Mouse (Mus musculus): ENCODE measurements around the gene Alas2. TPM values are rescaled to one million over a fixed set of nuclear protein-coding genes. Genes with fewer than 3 reads are reported as not detected.

Gene Alas2
- total RNA-seq, 2 experiments from 2014 or later = 4.6 TPM; not detected in 1

DNA sequence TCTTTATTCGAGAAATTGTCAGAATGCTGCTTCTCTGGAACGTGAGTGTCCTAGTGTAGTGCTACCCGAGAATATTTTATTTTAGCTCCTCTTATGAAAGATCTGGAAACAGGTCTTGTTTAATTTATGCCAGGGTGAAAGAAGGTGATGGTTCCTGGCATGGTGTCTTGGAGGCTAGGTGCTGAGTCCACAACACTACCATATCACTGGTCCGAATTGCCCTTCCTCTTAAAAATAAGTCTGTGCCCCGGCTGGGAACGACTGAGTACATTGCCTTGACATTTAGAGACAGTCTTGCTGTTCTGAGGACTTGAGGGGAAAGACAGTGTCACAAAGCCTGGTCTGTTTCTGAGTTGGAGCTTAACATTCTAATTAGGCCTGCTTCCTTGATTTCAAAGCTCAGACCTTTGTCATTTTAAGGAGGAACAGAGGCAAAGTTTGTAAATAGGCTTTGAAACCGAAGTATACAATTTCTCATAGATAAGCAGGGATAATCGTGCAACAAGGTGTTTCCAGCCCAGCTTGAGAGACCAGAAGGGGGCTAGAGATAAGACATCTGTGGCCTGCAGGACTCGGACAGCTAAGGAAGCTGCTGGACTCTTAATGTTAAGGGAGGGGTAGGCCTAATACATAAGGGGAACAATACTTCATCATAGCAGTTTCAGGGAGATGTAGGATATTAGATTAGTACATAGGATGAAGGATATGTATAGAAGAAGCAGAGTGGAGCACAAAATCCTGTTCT is 48.0 kb downstream of the Alas2 start:
- ATAC-seq (replicated peaks; ENCODE audit: low FRiP score, low TSS enrichment, poor library complexity, severe bottlenecking) = peak; percentile 70; the same call in 1 of the 2 replicates

GRCm38 (mm10) chrX:150598882-150599281 is 51.7 kb downstream of the Alas2 start:
- ATAC-seq (replicated peaks; ENCODE audit: low FRiP score, low TSS enrichment, poor library complexity, severe bottlenecking) = no peak

Other genes with a start within 250 kb of the Alas2 start
- gene Tmem29, start 88.2 kb upstream of the Alas2 start, total RNA-seq (2014; fragmentation: Nextera tagmentation) = 21.0 and 23.4 TPM in 2 replicates
- gene Tmem29, start 88.2 kb upstream of the Alas2 start, total RNA-seq (2017) = 18.8 and 24.6 TPM in 2 replicates
- 5.9 and 7.4 TPM in 2 replicates for gene Pfkfb1, start 40.9 kb downstream of the Alas2 start, total RNA-seq (2014; fragmentation: Nextera tagmentation)
- gene Pfkfb1, start 40.9 kb downstream of the Alas2 start, total RNA-seq (2017) = 1.2 and 1.8 TPM in 2 replicates
- 26.0 and 28.3 TPM in 2 replicates for gene Apex2, start 42.5 kb downstream of the Alas2 start, total RNA-seq (2014; fragmentation: Nextera tagmentation)
- gene Apex2, start 42.5 kb downstream of the Alas2 start, total RNA-seq (2017) = 5.0 and 5.2 TPM in 2 replicates
- not detected in 2 replicates for gene Tro, start 110.2 kb downstream of the Alas2 start, total RNA-seq (2014; fragmentation: Nextera tagmentation)
- 0.23 TPM in 1 of 2 replicates, not detected in the other for gene Tro, start 110.2 kb downstream of the Alas2 start, total RNA-seq (2017)

Data from megakaryocyte-erythroid progenitor cell, adult 5-6 weeks (primary cell).